Mouse (Mus musculus): ENCODE data around the gene Lingo4. TPM values are rescaled to one million over a fixed set of nuclear protein-coding genes. Genes with fewer than 3 reads are reported as not detected.

The Lingo4 gene
- total and polyA plus RNA-seq, 3 experiments: not detected

DNA sequence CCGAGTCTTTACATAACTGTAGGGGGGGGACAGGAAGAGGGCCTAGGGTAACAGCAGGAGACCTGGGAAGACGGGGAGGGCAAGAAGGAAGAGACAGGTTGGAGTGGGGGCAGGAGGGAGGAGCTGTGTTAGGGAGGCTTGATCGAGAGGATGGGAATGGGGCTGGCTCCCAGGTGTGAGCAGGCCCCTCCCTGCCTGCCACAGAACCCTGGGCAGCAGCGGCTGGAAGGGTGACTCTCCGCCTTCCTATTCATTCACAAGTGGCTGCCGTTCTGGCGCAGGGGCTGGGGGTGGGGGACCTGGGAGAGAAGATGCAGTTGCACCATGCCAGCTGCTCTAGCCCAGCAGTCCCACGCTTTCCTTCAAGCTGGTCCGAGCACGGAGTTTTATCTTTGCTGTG, 25.2 kb upstream of the Lingo4 start:
- DNase-seq (ENCODE audit: extremely low read depth): no peak
- in situ Hi-C loops (cut with MboI; ENCODE audit: low pct_ligation_motif_present, low pct_unique_long_range_greater_than_20kb, low sequenced_read_pairs): no loop called here
- TF ChIP-seq JUN (IDR thresholded peaks at IDR 0.05; ENCODE audit: insufficient read depth, low read depth, low read length): no peak
- TF ChIP-seq MEF2A (IDR thresholded peaks at IDR 0.05; ENCODE audit: borderline replicate concordance, low read depth, low read length): no peak
- TF ChIP-seq EP300 (IDR thresholded peaks at IDR 0.05; ENCODE audit: low read length): no peak
- no peak for TF ChIP-seq POLR2A (IDR thresholded peaks at IDR 0.05; ENCODE audit: low read depth, low read length)
- TF ChIP-seq E2F4 (IDR thresholded peaks at IDR 0.05; ENCODE audit: insufficient replicate concordance, low read depth, low read length): no peak
- no peak for TF ChIP-seq HCFC1 (IDR thresholded peaks at IDR 0.05; ENCODE audit: low read depth, low read length)
- TF ChIP-seq NELFE (IDR thresholded peaks at IDR 0.05; ENCODE audit: low read depth, low read length): no peak
- no peak for TF ChIP-seq ZC3H11A (IDR thresholded peaks at IDR 0.05; ENCODE audit: low read depth, low read length)
- TF ChIP-seq ZKSCAN1 (IDR thresholded peaks at IDR 0.05; ENCODE audit: borderline replicate concordance, low read depth, low read length): no peak
- no peak for TF ChIP-seq ZNF384 (IDR thresholded peaks at IDR 0.05; ENCODE audit: low read depth, low read length)
- Histone ChIP-seq H3K4me2 (ENCODE audit: insufficient read depth, low read depth, poor library complexity, severe bottlenecking) (no peak overlapping the region), H3K4me1 (ENCODE audit: control insufficient read depth in 1 of 2, insufficient read depth in 2 of 2) (peaks cover 18 to 54% of the 10 kb centered on the region in 2 experiments), H3K9me3 (replicated peaks; ENCODE audit: low read length) (no peaks in the 10 kb centered on the region), H3K79me2 (replicated peaks; ENCODE audit: control insufficient read depth, extremely low read depth, insufficient read depth, poor library complexity, severe bottlenecking) (no peaks in the 10 kb centered on the region), H3K4me3 (replicated peaks in 1 of 3; ENCODE audit: low read depth in 2 of 3, low read length in 2 of 3, poor library complexity in 1 of 3) (no peak overlapping the region), H3K27ac (ENCODE audit: insufficient read depth, low read depth) (no peak overlapping the region), H3K36me3 (replicated peaks in 1 of 2; ENCODE audit: control insufficient read depth in 1 of 2, insufficient read depth in 1 of 2, low read length in 1 of 2) (no peaks in the 10 kb centered on the region), H3K9ac (ENCODE audit: insufficient read depth, low read depth) (no peak overlapping the region), H3K27me3 (replicated peaks) (no peaks in the 10 kb centered on the region)
- dilution Hi-C loops (cut with MboI; ENCODE audit: extremely low pct_ligation_motif_present, extremely low pct_unique_long_range_greater_than_20kb, low sequenced_read_pairs): no loop called here

DNA sequence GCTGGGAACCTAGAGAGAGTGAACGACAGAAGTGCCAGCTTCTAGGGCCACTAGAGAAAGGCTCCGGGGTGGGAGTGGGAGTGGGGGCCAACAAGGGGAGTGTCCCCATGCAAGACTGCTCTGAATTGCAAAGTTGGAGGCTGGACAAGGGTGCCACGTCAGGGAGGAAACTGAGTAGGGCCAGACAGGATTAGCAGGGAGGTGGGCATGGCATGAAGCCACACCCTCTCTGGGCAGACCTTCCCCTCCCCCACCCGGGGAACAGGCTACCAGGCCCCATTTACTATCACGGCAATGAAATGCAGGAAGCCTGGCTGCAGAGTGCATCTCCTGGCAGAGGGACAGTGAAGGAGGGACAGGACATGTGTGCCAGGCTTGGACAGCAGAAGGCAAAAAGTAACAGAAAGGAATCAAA, 24.7 kb upstream of the Lingo4 start:
- in situ Hi-C loops (cut with MboI; ENCODE audit: low pct_ligation_motif_present, low pct_unique_long_range_greater_than_20kb, low sequenced_read_pairs): no loop called here
- no peak for DNase-seq (ENCODE audit: extremely low read depth)
- no peak overlapping the region for H3K4me2 ChIP-seq (ENCODE audit: insufficient read depth, low read depth, poor library complexity, severe bottlenecking)
- dilution Hi-C loops (cut with MboI; ENCODE audit: extremely low pct_ligation_motif_present, extremely low pct_unique_long_range_greater_than_20kb, low sequenced_read_pairs): no loop called here
- no peaks in the 10 kb centered on the region for H3K27me3 ChIP-seq (replicated peaks)
- no peaks in the 10 kb centered on the region for H3K36me3 ChIP-seq (replicated peaks in 1 of 2; ENCODE audit: control insufficient read depth in 1 of 2, insufficient read depth in 1 of 2, low read length in 1 of 2)
- TF ChIP-seq E2F4 (IDR thresholded peaks at IDR 0.05; ENCODE audit: insufficient replicate concordance, low read depth, low read length) (no peak), IRF4 (IDR thresholded peaks at IDR 0.05; ENCODE audit: low read depth, low read length) (no peak), RCOR1 (conservative IDR thresholded peaks at IDR 0.05; ENCODE audit: low read depth, low read length) (no peak), JUN (IDR thresholded peaks at IDR 0.05; ENCODE audit: insufficient read depth, low read depth, low read length) (no peak), NRF1 (IDR thresholded peaks at IDR 0.05; ENCODE audit: low read depth, low read length) (no peak), ZMIZ1 (IDR thresholded peaks at IDR 0.05; ENCODE audit: low read depth, low read length) (no peak), HCFC1 (IDR thresholded peaks at IDR 0.05; ENCODE audit: low read depth, low read length) (no peak), CHD2 (IDR thresholded peaks at IDR 0.05; ENCODE audit: low read length) (no peak), MAFK (IDR thresholded peaks at IDR 0.05; ENCODE audit: insufficient replicate concordance, low read length) (no peak), PAX5 (IDR thresholded peaks at IDR 0.05; ENCODE audit: low read length) (no peak), EP300 (IDR thresholded peaks at IDR 0.05; ENCODE audit: low read length) (no peak), MAZ (IDR thresholded peaks at IDR 0.05; ENCODE audit: low read depth, low read length) (no peak), USF2 (conservative IDR thresholded peaks at IDR 0.05; ENCODE audit: low read depth, low read length) (no peak), USF1 (IDR thresholded peaks at IDR 0.05; ENCODE audit: low read depth, low read length) (no peak), MYC (IDR thresholded peaks at IDR 0.05; ENCODE audit: low read depth, low read length) (no peak), TBP (conservative IDR thresholded peaks at IDR 0.05; ENCODE audit: low read depth, low read length) (no peak)
- no peaks in the 10 kb centered on the region for H3K79me2 ChIP-seq (replicated peaks; ENCODE audit: control insufficient read depth, extremely low read depth, insufficient read depth, poor library complexity, severe bottlenecking)
- H3K27ac ChIP-seq (ENCODE audit: insufficient read depth, low read depth): no peak overlapping the region
- no peaks in the 10 kb centered on the region for H3K9me3 ChIP-seq (replicated peaks; ENCODE audit: low read length)
- H3K4me1 ChIP-seq (ENCODE audit: control insufficient read depth in 1 of 2, insufficient read depth in 2 of 2): peaks cover 19 to 59% of the 10 kb centered on the region in 2 experiments
- no peak overlapping the region for H3K9ac ChIP-seq (ENCODE audit: insufficient read depth, low read depth)
- H3K4me3 ChIP-seq (replicated peaks in 1 of 3; ENCODE audit: low read depth in 2 of 3, low read length in 2 of 3, poor library complexity in 1 of 3): no peak overlapping the region
